Mouse (Mus musculus) kidney, postnatal 10 days (tissue): ENCODE results near the gene Nxph3.

Source experiments
- DNase-seq: peaks from one replicate; pipeline ENCODE4 v3.0.0; 2021; ENCODE audit warnings: mixed read lengths

Nxph3 gene

DNA sequence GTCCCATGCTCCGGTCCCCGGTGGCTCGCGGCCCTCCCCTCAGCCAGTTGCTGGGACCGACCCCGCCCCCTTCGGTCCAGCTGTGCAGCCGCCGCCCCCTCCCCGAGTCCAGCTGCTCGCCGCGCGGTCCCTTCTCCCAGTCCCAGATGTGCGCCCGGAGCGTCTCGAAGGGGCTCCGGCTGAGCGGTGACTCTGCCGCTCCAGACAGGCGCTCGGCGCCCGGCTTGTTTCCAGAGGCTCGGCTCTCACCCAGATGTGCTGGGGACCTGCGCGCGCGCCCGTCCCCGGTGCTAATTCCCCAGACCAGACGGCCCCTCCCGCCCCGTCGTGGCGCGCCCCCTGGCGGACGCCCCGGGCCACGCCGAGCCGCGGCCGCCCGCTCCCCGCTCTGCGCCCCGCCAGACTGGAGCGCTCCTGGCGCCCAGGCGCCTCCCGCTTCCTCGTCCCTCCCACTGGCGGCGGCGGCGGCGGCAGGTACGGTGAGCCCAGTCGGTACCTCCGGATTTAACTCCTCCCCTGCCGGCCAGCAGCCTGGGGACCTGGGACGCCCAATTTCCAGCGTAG lies at the start of gene Nxph3:
TSS of gene Nxph3 (minus strand) at position 273 of the 564 bp plus-strand sequence.
- peak; percentile 77 for DNase-seq

GRCm38 (mm10) chr11:95563849-95564248 lies 49.5 kb upstream of the Nxph3 start:
- DNase-seq = no peak

- DNase-seq = peak; percentile 54
Measured at GRCm38 (mm10) chr11:95560773-95561172, 46.4 kb upstream of the Nxph3 start.

DNA sequence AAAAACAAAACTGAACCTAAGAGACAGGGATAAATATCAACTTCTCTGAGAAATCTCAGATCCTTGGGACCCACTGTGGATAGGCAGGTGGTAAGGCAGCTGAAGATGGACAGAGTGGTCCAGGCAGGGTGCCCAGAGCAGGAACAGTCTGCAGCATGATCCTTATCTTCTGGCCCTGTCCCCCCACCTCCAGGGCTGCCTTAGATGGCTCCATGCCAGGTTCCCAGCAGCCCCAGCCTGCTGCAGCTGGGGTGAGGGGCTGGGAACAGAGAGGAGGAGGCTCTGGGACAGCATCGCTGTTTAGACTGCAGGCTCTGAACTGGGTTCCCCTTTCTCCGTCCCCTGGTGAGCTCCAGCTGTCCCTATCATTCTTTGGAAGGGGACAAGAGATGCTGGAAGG lies 45.4 kb upstream of the Nxph3 start:
- DNase-seq = no peak

DNA sequence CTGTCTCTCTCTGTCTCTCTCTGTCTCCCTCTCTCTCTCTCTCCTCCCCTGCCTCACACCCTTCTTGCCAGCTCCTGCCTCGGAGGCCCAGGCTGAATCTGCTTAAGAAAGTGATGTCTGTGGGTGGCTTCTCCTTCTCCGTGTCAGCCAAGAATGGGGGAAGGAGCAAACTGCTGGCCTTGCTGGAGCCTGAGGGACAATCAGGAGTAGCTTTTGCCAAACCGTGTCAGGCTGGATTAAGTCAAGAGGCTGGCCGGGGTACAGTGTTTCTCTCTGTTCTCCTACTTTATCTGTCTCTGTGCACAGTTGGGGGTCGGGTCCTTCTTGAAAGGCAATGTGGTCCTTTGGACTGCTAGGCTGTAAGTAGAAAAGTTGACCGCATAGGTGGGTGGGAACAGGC lies 43.3 kb upstream of the Nxph3 start:
- no peak for DNase-seq

- no peak for DNase-seq
Measured at GRCm38 (mm10) chr11:95557032-95557431, 42.7 kb upstream of the Nxph3 start.

- no peak for DNase-seq
Measured at GRCm38 (mm10) chr11:95555279-95555678, 40.9 kb upstream of the Nxph3 start.

GRCm38 (mm10) chr11:95550301-95551021 lies 36.1 kb upstream of the Nxph3 start:
- no peak for DNase-seq

GRCm38 (mm10) chr11:95546021-95546782 lies 31.8 kb upstream of the Nxph3 start:
- no peak for DNase-seq

- no peak for DNase-seq
Measured at GRCm38 (mm10) chr11:95544546-95545327, 30.4 kb upstream of the Nxph3 start.

DNA sequence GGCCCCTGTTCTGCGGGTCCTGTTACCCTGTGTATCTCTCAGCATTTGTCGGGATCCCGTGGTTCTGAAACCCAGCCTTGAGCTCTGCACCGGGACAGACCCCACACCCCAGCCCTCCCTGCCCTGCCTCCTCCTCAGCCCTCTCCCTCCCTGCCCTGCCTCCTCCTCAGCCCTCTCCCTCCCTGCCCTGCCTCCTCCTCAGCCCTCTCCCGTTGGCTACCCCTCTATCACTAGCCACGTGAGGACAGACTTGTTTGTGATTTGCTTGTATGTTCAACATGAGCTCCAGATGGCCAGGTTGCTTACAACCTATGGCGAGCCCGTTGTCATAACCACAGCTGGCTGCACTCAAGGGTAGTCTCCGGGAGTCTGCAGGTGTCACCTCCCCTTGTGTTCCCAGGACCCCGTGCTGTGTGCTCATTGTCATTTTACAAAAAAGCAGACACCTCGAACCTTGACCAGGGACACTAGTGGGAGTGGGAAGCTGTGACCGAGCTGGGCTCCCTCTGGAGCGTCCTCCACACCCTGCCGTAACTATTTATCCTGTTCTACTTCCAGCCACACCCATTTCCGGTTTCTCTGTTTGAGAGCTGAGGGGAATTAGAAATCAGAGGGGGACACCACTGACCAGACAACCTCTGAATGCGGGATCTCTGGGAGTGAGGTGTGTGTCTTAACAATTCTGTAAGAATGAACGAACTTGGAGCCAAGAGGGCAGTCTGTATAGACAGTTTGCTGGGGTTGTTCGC lies 26.4 kb upstream of the Nxph3 start:
- no peak for DNase-seq

DNA sequence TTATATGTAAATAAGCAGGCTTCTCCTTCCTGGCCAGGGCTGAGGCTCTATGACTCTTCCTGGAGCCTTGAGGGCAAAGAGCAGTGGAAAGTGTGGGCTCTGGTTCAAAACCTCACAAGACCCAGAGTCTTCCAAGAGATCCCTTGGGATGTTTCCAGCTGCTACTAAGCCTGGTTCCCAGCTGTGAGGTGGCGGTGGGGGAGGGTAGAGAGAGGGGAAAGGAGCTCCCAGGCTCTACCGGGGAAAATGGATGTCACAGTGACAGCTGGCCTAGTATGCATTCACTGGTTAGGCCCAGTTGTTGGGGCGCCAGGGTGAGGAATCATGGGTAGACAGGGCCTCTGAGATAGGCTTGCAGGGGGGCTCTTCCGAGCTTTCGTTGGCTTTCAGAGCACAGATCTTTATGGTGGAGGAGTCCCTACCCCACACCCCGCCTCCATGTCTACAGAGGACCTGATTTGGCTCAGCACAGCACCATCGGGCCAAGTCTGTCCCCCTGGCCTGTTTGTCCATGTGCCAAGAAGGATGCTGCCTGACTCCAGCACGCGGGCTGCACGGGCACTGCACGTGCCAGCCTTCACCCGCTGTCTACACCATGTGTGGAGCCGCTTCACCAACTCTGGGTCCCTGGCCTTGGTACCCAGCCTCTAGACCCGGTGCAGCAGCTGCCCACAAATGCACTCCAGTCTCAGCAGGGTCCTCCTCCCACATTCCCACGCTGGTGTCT lies 24.2 kb upstream of the Nxph3 start:
- peak; percentile 54 for DNase-seq

GRCm38 (mm10) chr11:95533484-95534160 lies 19.3 kb upstream of the Nxph3 start:
- DNase-seq = peak; percentile 95

DNA sequence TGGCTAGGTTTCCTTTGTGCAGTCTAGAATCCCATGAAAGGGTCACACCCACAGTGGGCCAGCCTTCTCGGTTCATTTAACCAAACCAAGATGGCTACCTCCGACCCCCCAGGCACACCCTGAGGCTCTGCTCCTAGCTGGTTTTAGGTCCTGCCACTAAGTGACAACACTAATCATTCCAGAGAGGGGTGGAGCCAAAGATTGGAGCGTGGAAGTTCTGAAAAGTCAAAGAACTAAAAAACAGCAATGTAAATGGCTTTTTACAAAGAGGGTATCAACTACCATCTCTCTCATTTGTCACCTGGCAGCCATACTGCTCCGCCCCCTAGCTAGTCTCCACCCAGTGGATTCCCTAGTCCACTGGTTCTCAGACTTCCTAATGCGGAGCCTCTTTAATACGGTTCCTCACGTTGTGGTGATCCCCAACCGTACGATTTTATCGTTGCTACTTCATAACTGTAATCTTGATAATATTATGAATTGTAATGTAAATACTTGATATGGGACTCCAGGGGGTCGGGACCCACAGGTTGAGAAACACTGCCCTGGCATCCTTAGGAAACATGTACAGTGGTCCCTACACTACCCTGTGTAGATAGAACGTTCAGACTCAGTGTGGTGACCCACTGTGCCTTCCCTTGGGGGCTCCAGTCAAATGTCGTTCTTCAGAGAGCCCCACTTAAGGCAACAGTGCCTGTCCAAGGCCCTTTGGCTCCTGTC lies 18.1 kb upstream of the Nxph3 start:
- DNase-seq = no peak

GRCm38 (mm10) chr11:95528231-95528630 lies 13.9 kb upstream of the Nxph3 start:
- DNase-seq = no peak

- no peak for DNase-seq
Measured at GRCm38 (mm10) chr11:95527307-95527706, 12.9 kb upstream of the Nxph3 start.

DNA sequence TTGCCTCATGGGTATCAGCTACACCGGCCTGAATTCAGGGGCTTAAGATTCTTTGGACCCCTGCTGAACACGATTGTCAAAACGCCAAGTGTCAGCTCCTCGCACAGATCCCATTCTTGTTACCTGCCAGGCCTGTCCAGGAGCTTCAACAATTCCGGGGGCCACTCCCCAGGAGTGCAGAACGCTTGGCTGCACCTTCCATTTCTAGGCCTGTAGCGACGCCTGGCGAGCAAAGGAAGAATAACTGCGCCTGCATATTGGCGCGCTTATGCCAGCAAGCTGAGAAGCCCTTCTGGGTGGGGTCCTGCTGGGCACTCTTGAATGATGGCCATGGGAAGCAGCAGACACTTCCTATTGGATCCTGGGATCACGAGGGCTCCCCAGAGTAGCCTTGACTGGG lies 7.2 kb upstream of the Nxph3 start:
- peak; percentile 85 for DNase-seq

GRCm38 (mm10) chr11:95520456-95521072 lies 6.2 kb upstream of the Nxph3 start:
- peak; percentile 95 for DNase-seq

GRCm38 (mm10) chr11:95519996-95520395 lies 5.6 kb upstream of the Nxph3 start:
- DNase-seq = no peak

DNA sequence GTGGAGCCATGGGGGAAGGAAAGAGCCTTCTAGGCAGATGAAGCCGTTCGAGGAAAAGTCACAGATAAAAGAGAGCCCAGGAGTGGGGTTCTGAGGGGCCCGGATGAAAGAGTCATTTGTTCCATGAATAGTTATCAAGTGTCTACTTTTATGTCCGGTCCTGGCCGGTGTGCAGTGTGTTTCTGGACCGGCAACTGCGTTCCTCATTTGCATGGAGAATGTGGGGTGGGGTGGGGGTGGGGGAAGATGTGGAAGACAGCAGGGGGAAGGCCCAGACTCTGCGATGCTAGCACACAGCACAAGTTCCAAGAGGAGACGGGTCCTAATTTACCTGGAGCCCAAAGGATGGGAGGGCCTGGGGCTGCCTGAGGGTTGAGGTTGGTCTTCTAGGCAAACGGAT lies 4.9 kb upstream of the Nxph3 start:
- DNase-seq = no peak
